Mouse (Mus musculus) kidney, adult 2 months (tissue): Measurements from ENCODE around the gene Ahcyl2.

Source experiments
- CTCF ChIP-seq: fragments of 200-500 bp; conservative IDR thresholded peaks from 2 replicates; pipeline ENCODE4 v1.5.1; 2011; ENCODE audit warnings: low read depth, mild to moderate bottlenecking, control low read depth, low read length, moderate library complexity, mixed read lengths; ENCODE audit not compliant: insufficient read depth, insufficient read length
- POLR2A ChIP-seq: fragments of 200-500 bp; IDR thresholded peaks from one replicate; pipeline ENCODE4 v1.6.1; 2011; ENCODE audit warnings: low read depth, low read length, control low read depth

GRCm38 (mm10) chr6:29833568-29834255 lies 65.9 kb downstream of the Ahcyl2 start:
- TF ChIP-seq CTCF = no peak
- no peak for TF ChIP-seq POLR2A
